Mouse (Mus musculus) liver, embryonic 11.5 days (tissue): ENCODE measurements around the gene Fbxl15. TPM values are rescaled to one million over a fixed set of nuclear protein-coding genes. Genes with fewer than 3 reads are reported as not detected.

Experiments used
- ATAC-seq: fragments of 200-750 bp; cut with Nextera tagmentation; replicated peaks from 2 replicates; pipeline ENCODE4 v1.8.0; 2017; ENCODE audit warnings: moderate number of reproducible peaks, mild to moderate bottlenecking, moderate TSS enrichment, moderate library complexity; ENCODE audit not compliant: low FRiP score
- DNase-seq: peaks from one replicate; pipeline ENCODE4 v3.0.0-alpha.2; 2017; ENCODE audit warnings: low spot score
- H3K27ac ChIP-seq: fragments of 300-500 bp; sonication (generic); 2 replicates; pipeline ENCODE4 v1.5.1; 2014; ENCODE audit warnings: mild to moderate bottlenecking, low read depth, low read length, control low read depth
- H3K27me3 ChIP-seq: fragments of 300-500 bp; sonication (generic); replicated peaks from 2 replicates; pipeline ENCODE4 v1.6.1; 2014; ENCODE audit warnings: low read length, mixed read lengths; ENCODE audit not compliant: control insufficient read depth, insufficient read depth
- H3K36me3 ChIP-seq: fragments of 300-500 bp; sonication (generic); 2 replicates; pipeline ENCODE4 v1.6.1; 2014; ENCODE audit warnings: mild to moderate bottlenecking, low read length, moderate library complexity, mixed read lengths; ENCODE audit not compliant: control insufficient read depth, insufficient read depth
- H3K4me1 ChIP-seq: fragments of 300-500 bp; sonication (generic); replicated peaks from 2 replicates; pipeline ENCODE4 v1.6.1; 2014; ENCODE audit warnings: low read length, mixed read lengths; ENCODE audit not compliant: control insufficient read depth, insufficient read depth
- H3K4me2 ChIP-seq: fragments of 300-500 bp; sonication (generic); 2 replicates; pipeline ENCODE4 v1.6.1; 2014; ENCODE audit warnings: mild to moderate bottlenecking, control low read depth, moderate library complexity
- H3K4me3 ChIP-seq: fragments of 300-500 bp; sonication (generic); 2 replicates; pipeline ENCODE4 v1.5.1; 2014; ENCODE audit warnings: low read depth, low read length, control low read depth
- H3K9ac ChIP-seq: fragments of 300-500 bp; sonication (generic); 2 replicates; pipeline ENCODE4 v1.6.1; 2014; ENCODE audit warnings: low read depth, low read length, control low read depth
- H3K9me3 ChIP-seq: fragments of 300-500 bp; sonication (generic); 2 replicates; pipeline ENCODE4 v1.6.1; 2016; ENCODE audit warnings: low read length, inconsistent platforms, mixed read lengths; ENCODE audit not compliant: control insufficient read depth
- WGBS: fragments of 180-500 bp; shearing (Covaris S2); extraction: QIAGEN DNeasy Blood & Tissue Kit; methylation state at CpG from one replicate; pipeline ENCODE4 v1.1.7; 2014; 5-methylcytosine and 5-hydroxymethylcytosine counted together
- polyA plus RNA-seq: library from polyadenylated mRNA; unstranded; fragments of >200 nt; fragmentation: Nextera tagmentation; extraction: Ambion mirVana; gene quantifications from 2 replicates; pipeline ENCODE4 v1.2.1, GENCODE M21; 2014

The Fbxl15 gene
- polyA plus RNA-seq = 15.7 and 16.4 TPM in 2 replicates

DNA sequence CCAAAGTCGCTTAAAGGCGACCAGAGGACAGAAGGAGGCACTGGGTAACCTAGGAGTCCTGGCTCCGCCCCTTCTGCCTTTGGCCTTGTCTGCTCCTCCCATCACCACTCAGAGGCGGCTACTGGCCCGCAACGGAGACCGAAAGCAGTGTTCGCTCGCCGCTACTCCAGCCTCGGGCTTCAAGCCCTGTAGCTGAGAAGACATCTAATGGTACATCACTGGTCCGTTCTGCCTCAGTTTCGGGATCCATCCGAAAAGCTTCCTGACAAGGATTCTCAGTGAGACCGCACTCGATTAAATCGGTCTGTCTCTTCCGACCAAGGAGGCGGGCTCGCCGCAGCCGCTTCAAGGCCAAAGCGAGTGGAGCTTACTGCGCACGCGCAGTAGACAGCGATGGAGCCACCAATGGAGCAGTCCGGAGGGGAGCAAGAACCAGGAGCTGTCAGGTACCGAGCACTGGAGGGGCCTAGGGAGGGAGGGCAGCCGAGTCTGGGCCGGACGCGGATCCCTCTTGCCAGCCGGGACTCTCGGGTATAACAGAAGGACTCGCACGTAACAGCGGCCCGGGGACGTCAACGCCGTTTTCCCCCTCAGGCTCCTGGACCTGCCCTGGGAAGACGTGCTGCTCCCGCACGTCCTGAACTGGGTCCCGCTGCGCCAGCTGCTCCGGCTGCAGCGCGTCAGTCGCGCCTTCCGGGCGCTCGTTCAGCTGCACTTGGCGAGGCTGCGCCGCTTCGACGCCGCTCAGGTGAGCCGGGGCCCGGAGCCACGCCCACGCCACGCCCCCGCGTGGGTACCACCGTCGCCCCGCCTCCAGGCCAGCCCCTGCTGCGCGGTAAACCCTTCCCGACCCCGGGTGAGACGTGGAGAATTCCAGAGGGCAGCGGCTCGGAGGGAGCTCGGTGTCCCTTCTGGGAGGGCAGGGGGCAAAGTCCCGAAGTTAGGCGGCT, at the start of gene Fbxl15:
Fbxl15 (plus strand) TSS at position 104 of the 950 bp plus-strand sequence.
- DNase-seq (peak; percentile 91), ATAC-seq (peak; percentile 89)
- peak within 1 kb of the TSS; percentile 100 for H3K4me2 ChIP-seq
- H3K36me3 ChIP-seq = peaks cover 4% of the 10 kb centered on the region; the same call in 1 of the 2 replicates
- peaks cover 47% of the 10 kb centered on the region for H3K27me3 ChIP-seq
- WGBS = under 1% methylated on average over 79 of the region's 81 CpGs
- H3K9me3 ChIP-seq = no peaks in the 10 kb centered on the region
- peak within 1 kb of the TSS; percentile 72 for H3K4me3 ChIP-seq
- H3K4me1 ChIP-seq = peaks cover 26% of the 10 kb centered on the region
- H3K27ac ChIP-seq = peak within 1 kb of the TSS; percentile 49
- H3K9ac ChIP-seq = peak within 1 kb of the TSS; percentile 63

DNA sequence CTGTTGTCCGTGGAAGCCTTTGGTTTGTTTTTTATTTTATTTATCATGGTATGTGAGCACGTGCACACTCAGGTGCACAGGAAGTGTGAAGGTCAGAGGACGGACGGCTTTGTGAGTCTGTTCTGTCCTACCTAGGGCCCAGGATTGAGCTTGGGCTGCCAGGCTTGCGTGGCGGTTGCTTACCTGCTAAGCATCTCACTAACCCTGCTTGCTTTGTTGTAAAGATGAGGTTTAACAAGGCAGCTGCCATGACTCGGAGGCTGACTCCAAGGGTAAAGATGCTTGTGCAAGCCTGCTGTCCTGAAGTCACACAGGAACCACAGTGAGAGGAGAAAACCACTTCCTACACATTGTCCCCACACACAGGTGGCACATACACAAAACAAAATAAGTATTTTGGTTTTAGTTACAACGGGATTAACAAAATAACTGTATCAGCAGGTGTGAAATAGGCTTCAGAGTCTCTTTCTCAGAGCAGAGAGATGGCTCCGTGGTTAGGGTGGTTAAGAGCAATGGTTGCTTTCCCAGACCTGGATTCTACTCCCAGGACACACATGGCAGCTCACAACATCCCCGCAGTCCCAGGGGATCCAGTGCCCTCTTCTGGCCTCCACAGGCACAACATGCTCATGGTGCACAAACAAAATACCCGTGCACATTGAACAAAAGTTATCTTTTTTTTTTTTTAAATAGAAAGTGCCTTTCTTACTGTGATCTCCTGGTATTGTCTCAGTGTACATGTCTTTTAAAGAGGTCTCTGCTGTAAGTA, 45.7 kb upstream of the Fbxl15 start:
- DNase-seq (no peak), ATAC-seq (no peak)
- Histone ChIP-seq H3K4me1 (no peaks in the 10 kb centered on the region), H3K36me3 (peaks cover 29% of the 10 kb centered on the region), H3K27ac (no peak overlapping the region), H3K9me3 (no peaks in the 10 kb centered on the region), H3K4me2 (no peak overlapping the region), H3K27me3 (no peaks in the 10 kb centered on the region), H3K9ac (no peak overlapping the region), H3K4me3 (no peak overlapping the region)
- WGBS = 88% methylated on average over 11 of the region's 11 CpGs

DNA sequence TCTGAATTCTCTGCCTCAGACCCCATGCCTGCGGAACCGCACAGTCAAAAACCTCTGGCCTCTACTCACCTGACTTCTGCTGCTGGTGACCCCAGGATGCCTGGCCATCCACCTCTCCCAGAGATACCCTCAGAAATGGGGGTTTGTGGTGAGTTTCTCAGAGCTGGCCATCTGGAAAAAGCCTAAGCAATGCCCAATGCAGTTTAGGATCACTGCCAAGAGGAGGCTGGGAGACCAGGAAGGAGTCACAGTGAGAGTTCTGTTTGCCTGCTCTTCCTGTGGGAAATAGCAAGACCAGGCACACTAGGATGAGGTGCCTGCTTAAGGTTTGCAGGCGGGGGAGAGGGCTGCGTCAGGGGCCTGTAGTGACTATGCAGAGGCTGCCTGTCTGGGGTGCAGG, 43.3 kb upstream of the Fbxl15 start:
- H3K9me3 ChIP-seq = no peaks in the 10 kb centered on the region
- no peak overlapping the region for H3K9ac ChIP-seq
- H3K4me1 ChIP-seq = no peaks in the 10 kb centered on the region
- no peak overlapping the region for H3K4me3 ChIP-seq
- 94% methylated on average over 4 of the region's 4 CpGs for WGBS
- no peak overlapping the region for H3K27ac ChIP-seq
- H3K27me3 ChIP-seq = no peaks in the 10 kb centered on the region
- no peak overlapping the region for H3K4me2 ChIP-seq
- peaks cover 29% of the 10 kb centered on the region for H3K36me3 ChIP-seq
- ATAC-seq (no peak), DNase-seq (no peak)

GRCm38 (mm10) chr19:46285631-46286030, 42.4 kb upstream of the Fbxl15 start:
- Histone ChIP-seq H3K9me3 (no peaks in the 10 kb centered on the region), H3K27ac (no peak overlapping the region), H3K36me3 (peaks cover 22% of the 10 kb centered on the region), H3K4me3 (no peak overlapping the region), H3K4me2 (no peak overlapping the region), H3K27me3 (no peaks in the 10 kb centered on the region), H3K4me1 (no peaks in the 10 kb centered on the region), H3K9ac (no peak overlapping the region)
- 88% methylated on average over 7 of the region's 7 CpGs for WGBS
- no peak for ATAC-seq
- DNase-seq = no peak

GRCm38 (mm10) chr19:46286047-46286446, 41.9 kb upstream of the Fbxl15 start:
- WGBS = 91% methylated on average over 6 of the region's 6 CpGs
- DNase-seq = no peak
- H3K36me3 ChIP-seq = peaks cover 22% of the 10 kb centered on the region

GRCm38 (mm10) chr19:46286926-46287325, 41.1 kb upstream of the Fbxl15 start:
- Histone ChIP-seq H3K4me2 (no peak overlapping the region), H3K27me3 (no peaks in the 10 kb centered on the region), H3K4me3 (no peak overlapping the region), H3K36me3 (peaks cover 21% of the 10 kb centered on the region), H3K9ac (no peak overlapping the region), H3K4me1 (no peaks in the 10 kb centered on the region), H3K27ac (no peak overlapping the region), H3K9me3 (no peaks in the 10 kb centered on the region)
- ATAC-seq = no peak
- 82% methylated on average over 3 of the region's 3 CpGs for WGBS
- no peak for DNase-seq

More at GRCm38 (mm10) chr19:46286047-46286446, 41.9 kb upstream of the Fbxl15 start:
- H3K4me1 ChIP-seq = no peaks in the 10 kb centered on the region
- H3K27me3 ChIP-seq = no peaks in the 10 kb centered on the region
- no peak overlapping the region for H3K9ac ChIP-seq
- no peaks in the 10 kb centered on the region for H3K9me3 ChIP-seq
- H3K4me2 ChIP-seq = no peak overlapping the region
- no peak overlapping the region for H3K4me3 ChIP-seq
- no peak overlapping the region for H3K27ac ChIP-seq
- ATAC-seq = no peak

GRCm38 (mm10) chr19:46287566-46287965, 40.4 kb upstream of the Fbxl15 start:
- Histone ChIP-seq H3K36me3 (peaks cover 14% of the 10 kb centered on the region), H3K27ac (no peak overlapping the region), H3K27me3 (no peaks in the 10 kb centered on the region), H3K4me1 (no peaks in the 10 kb centered on the region), H3K9ac (no peak overlapping the region), H3K4me3 (no peak overlapping the region), H3K4me2 (no peak overlapping the region), H3K9me3 (no peaks in the 10 kb centered on the region)
- no peak for ATAC-seq
- no peak for DNase-seq
- 86% methylated on average over 3 of the region's 3 CpGs for WGBS

DNA sequence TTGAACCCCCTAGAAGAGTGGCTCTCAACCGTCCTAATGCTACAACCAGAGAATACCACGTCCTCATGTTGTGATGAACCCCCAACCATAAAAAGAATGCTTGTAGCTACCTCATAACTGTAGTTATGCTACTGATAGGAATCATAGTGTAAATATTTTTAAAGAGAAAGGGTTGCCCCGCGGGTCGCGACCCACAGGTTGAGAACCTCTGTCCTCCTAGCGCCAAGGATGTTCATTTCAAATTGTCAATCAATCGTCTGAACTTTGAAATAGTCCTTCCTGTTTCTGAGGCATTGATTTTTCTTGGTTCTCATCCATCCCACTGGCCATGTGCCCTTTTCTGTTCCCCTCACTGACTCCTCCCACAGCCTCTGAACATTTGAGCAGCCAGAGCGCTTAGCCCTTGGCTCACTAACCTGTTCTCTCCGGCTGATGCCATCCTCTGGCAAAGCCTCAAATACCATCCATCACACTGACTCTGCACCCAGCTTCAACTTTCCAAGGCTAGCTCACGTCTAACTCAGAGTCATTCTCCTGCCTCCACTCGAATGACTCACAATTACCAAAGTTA, 37.4 kb upstream of the Fbxl15 start:
- 66% methylated on average over 12 of the region's 12 CpGs for WGBS
- Histone ChIP-seq H3K9me3 (no peaks in the 10 kb centered on the region), H3K4me3 (no peak overlapping the region), H3K9ac (no peak overlapping the region), H3K27ac (no peak overlapping the region), H3K36me3 (peaks cover 3% of the 10 kb centered on the region; the same call in 1 of the 2 replicates), H3K4me1 (no peaks in the 10 kb centered on the region), H3K4me2 (no peak overlapping the region), H3K27me3 (no peaks in the 10 kb centered on the region; the same call in 1 of the 2 replicates)
- no peak for ATAC-seq
- no peak for DNase-seq
